Mouse (Mus musculus): ENCODE data around the gene Ncapg2. TPM values are rescaled to one million over a fixed set of nuclear protein-coding genes. Genes with fewer than 3 reads are reported as not detected.

The Ncapg2 gene
- total RNA-seq, 2 experiments from 2014 or later, result 5.0 to 5.1 TPM

- no peak for TF ChIP-seq CTCF (IDR thresholded peaks at IDR 0.05)
- no peak overlapping the region; the same call in 1 of the 2 replicates for H3K27ac ChIP-seq
- intact Hi-C loops (cut with DNase I), result no loop called here
- DNase-seq (ENCODE audit: extremely low spot score in 1 of 2, low spot score in 2 of 2), result no peak
- peak overlapping the region; percentile 90 for H3K4me3 ChIP-seq
These were observed 1.1 kb upstream of the Ncapg2 start for GRCm38 (mm10) chr12:116404012-116404679.

- intact Hi-C loops (cut with DNase I), result loop anchor here (5.0 kb wide), 1 partner anchor 212 kb away; no protein-coding TSS in a partner anchor
- Histone ChIP-seq H3K27ac (no peak overlapping the region), H3K4me3 (peak overlapping the region; percentile 90)
- DNase-seq (ENCODE audit: extremely low spot score in 1 of 2, low spot score in 2 of 2), result no peak
- TF ChIP-seq CTCF (IDR thresholded peaks at IDR 0.05), result no peak
These were observed 594 bp downstream of the Ncapg2 start for GRCm38 (mm10) chr12:116405836-116406155.

DNA sequence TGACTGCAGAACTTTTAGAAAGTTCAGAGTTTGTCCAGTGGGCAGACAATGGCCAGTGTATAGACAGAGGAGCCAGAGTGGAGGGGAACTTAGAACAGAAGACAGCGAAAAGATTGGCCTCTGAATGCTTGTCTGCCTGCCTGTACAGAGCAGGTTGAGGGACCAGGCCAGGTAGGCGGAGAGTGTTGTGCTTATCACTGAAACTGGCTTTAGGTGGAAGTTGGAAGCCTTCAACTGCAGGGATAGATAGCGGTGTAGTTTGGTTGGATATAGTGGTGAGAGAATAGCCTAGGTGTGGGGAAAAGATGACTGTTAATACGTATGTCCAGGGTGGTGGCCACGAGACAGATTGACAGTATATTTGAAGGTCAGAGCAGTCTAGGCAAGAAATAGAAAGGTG, 2.7 kb downstream of the Ncapg2 start:
- Histone ChIP-seq H3K4me3 (no peak overlapping the region), H3K27ac (no peak overlapping the region)
- TF ChIP-seq CTCF (IDR thresholded peaks at IDR 0.05), result no peak
- no peak for DNase-seq (ENCODE audit: extremely low spot score in 1 of 2, low spot score in 2 of 2)
- intact Hi-C loops (cut with DNase I), result loop anchor here (5.0 kb wide), 1 partner anchor 209 kb away; no protein-coding TSS in a partner anchor

- no peak overlapping the region for H3K27ac ChIP-seq
- no peak for TF ChIP-seq CTCF (IDR thresholded peaks at IDR 0.05)
- no peak for DNase-seq (ENCODE audit: extremely low spot score in 1 of 2, low spot score in 2 of 2)
- intact Hi-C loops (cut with DNase I), result no loop called here
- H3K4me3 ChIP-seq, result no peak overlapping the region
These were observed 9.7 kb downstream of the Ncapg2 start for GRCm38 (mm10) chr12:116414941-116415340.

DNA sequence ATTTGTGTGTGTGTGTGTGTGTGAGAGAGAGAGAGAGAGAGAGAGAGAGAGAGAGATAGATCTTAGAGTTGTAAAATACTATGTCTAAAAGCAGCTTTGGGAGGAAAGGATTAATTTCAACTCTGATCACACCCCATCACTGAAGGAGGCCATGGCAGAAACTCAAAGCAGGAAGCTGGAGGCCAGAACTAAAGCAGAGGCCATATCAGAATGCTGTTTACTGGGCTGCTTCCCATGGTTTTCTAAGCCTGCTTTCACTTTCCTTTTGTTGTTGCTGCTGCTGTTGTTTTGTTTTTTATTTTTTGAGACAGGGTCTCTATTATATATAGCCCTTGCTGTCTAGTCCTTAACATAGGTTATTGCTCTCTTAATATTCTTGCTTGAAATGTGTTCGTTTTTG, 11.3 kb downstream of the Ncapg2 start:
- Histone ChIP-seq H3K4me3 (no peak overlapping the region), H3K27ac (no peak overlapping the region)
- DNase-seq (ENCODE audit: extremely low spot score in 1 of 2, low spot score in 2 of 2), result no peak
- no peak for TF ChIP-seq CTCF (IDR thresholded peaks at IDR 0.05)
- intact Hi-C loops (cut with DNase I), result no loop called here

- no peak for DNase-seq (ENCODE audit: extremely low spot score in 1 of 2, low spot score in 2 of 2)
- Histone ChIP-seq H3K4me3 (no peak overlapping the region), H3K27ac (no peak overlapping the region)
- TF ChIP-seq CTCF (IDR thresholded peaks at IDR 0.05), result no peak
- intact Hi-C loops (cut with DNase I), result no loop called here
These were observed 16.5 kb downstream of the Ncapg2 start for GRCm38 (mm10) chr12:116421656-116422055.

DNA sequence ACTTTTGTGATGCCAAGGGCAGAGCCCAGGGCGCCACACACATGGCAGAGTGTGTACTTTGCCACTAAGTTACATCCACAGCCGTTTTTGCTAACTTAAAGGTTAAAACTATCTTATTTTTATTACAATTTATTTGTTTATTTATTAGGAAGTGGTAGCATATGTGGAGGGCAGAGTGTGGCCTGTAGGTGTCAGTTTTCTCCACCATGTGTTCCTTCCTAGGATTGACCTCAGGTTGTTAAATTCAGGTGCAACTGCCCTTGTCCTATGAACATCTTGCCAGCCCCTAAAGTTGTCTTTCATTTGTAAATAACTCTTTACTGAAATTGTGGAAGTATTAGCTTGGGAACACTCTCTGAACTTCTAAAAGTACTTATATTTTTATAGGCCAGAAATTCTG, 20.2 kb downstream of the Ncapg2 start:
- TF ChIP-seq CTCF (IDR thresholded peaks at IDR 0.05), result no peak
- no peak overlapping the region for H3K27ac ChIP-seq
- no peak for DNase-seq (ENCODE audit: extremely low spot score in 1 of 2, low spot score in 2 of 2)
- intact Hi-C loops (cut with DNase I), result no loop called here
- H3K4me3 ChIP-seq, result no peak overlapping the region

DNA sequence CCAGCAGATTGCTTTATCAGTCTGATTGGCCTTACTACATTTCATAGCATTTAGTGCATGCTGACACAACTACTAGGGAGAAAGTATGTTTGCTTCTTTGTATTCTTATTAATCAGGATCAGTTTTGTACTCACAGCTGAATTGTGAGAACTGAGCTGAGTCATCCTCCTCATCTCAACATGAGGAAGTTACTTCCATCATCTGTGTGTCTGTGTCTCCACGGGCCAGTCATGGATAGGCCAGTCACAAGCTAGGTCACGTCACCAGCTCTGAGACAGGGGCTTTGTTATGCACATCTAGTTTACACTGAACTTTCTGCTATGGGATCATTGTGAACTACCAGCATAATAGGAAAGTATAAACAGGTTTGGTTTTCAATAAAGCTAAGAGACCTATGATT, 28.5 kb downstream of the Ncapg2 start:
- no peak for DNase-seq (ENCODE audit: extremely low spot score in 1 of 2, low spot score in 2 of 2)
- Histone ChIP-seq H3K27ac (no peak overlapping the region), H3K4me3 (no peak overlapping the region)
- TF ChIP-seq CTCF (IDR thresholded peaks at IDR 0.05), result no peak
- intact Hi-C loops (cut with DNase I), result no loop called here

- H3K27ac ChIP-seq, result no peak overlapping the region
- no peak for DNase-seq (ENCODE audit: extremely low spot score in 1 of 2, low spot score in 2 of 2)
- no peak overlapping the region for H3K4me3 ChIP-seq
- TF ChIP-seq CTCF (IDR thresholded peaks at IDR 0.05), result no peak
- intact Hi-C loops (cut with DNase I), result no loop called here
These were observed 30.0 kb downstream of the Ncapg2 start for GRCm38 (mm10) chr12:116435232-116435631.

GRCm38 (mm10) chr12:116436125-116436524, 30.9 kb downstream of the Ncapg2 start:
- no peak for DNase-seq (ENCODE audit: extremely low spot score in 1 of 2, low spot score in 2 of 2)
- no peak for TF ChIP-seq CTCF (IDR thresholded peaks at IDR 0.05)
- H3K27ac ChIP-seq, result no peak overlapping the region
- H3K4me3 ChIP-seq, result no peak overlapping the region
- intact Hi-C loops (cut with DNase I), result no loop called here

- intact Hi-C loops (cut with DNase I), result no loop called here
- no peak for TF ChIP-seq CTCF (IDR thresholded peaks at IDR 0.05)
- Histone ChIP-seq H3K4me3 (no peak overlapping the region), H3K27ac (no peak overlapping the region)
- DNase-seq (ENCODE audit: extremely low spot score in 1 of 2, low spot score in 2 of 2), result no peak
These were observed 33.4 kb downstream of the Ncapg2 start for GRCm38 (mm10) chr12:116438591-116438990.

GRCm38 (mm10) chr12:116442184-116442583, 37.0 kb downstream of the Ncapg2 start:
- intact Hi-C loops (cut with DNase I), result no loop called here
- Histone ChIP-seq H3K27ac (no peak overlapping the region), H3K4me3 (no peak overlapping the region)
- no peak for TF ChIP-seq CTCF (IDR thresholded peaks at IDR 0.05)
- DNase-seq (ENCODE audit: extremely low spot score in 1 of 2, low spot score in 2 of 2), result no peak

DNA sequence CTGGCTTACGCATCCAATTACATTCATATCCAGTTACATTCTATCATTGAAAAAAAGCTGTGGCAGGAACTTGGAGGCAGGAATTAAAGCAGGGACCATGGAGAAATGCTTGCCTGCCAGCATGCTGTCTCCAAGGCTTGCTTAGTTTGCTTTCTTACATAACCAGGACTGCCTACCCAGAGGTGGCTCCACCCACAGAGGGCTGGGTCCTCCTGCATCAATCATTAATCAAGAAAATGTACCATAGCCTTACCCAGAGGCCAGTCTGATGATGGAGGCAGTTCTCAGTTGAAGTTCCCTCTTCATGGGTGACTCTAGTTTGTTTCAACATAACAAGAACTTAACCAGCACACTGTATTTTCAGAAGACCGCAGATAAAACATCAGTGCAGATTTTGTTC, 44.3 kb downstream of the Ncapg2 start:
- no peak for DNase-seq (ENCODE audit: extremely low spot score in 1 of 2, low spot score in 2 of 2)
- intact Hi-C loops (cut with DNase I), result no loop called here
- no peak overlapping the region for H3K27ac ChIP-seq
- no peak for TF ChIP-seq CTCF (IDR thresholded peaks at IDR 0.05)
- no peak overlapping the region for H3K4me3 ChIP-seq
